Mouse (Mus musculus) neural tube, embryonic 15.5 days (tissue): ENCODE results near the gene Rinl. TPM values are rescaled to one million over a fixed set of nuclear protein-coding genes. Genes with fewer than 3 reads are reported as not detected.
A peak's percentile ranks its signal among the peaks of the same experiment; 100 is the strongest.

Experiments used
- ATAC-seq: fragments of 200-750 bp; cut with Nextera tagmentation; 2 replicates; pipeline ENCODE4 v1.8.0; 2017; ENCODE audit warnings: mild to moderate bottlenecking, moderate TSS enrichment, moderate library complexity; ENCODE audit not compliant: low FRiP score
- H3K27ac ChIP-seq: fragments of 300-500 bp; sonication (generic); replicated peaks from 2 replicates; pipeline ENCODE4 v1.5.1; 2015; ENCODE audit warnings: mild to moderate bottlenecking, inconsistent platforms
- H3K27me3 ChIP-seq: fragments of 300-500 bp; sonication (generic); replicated peaks from 2 replicates; pipeline ENCODE4 v1.6.1; 2015; ENCODE audit warnings: inconsistent platforms
- H3K36me3 ChIP-seq: fragments of 300-500 bp; sonication (generic); 2 replicates; pipeline ENCODE4 v1.6.1; 2015; ENCODE audit warnings: inconsistent platforms
- H3K4me1 ChIP-seq: fragments of 300-500 bp; sonication (generic); 2 replicates; pipeline ENCODE4 v1.6.1; 2015; ENCODE audit warnings: inconsistent platforms
- H3K4me2 ChIP-seq: fragments of 300-500 bp; sonication (generic); 2 replicates; pipeline ENCODE4 v1.6.1; 2015; ENCODE audit warnings: inconsistent platforms, mild to moderate bottlenecking, moderate library complexity
- H3K4me3 ChIP-seq: fragments of 300-500 bp; sonication (generic); replicated peaks from 2 replicates; pipeline ENCODE4 v1.5.1; 2015; ENCODE audit warnings: mild to moderate bottlenecking, inconsistent platforms
- H3K9ac ChIP-seq: fragments of 300-500 bp; sonication (generic); replicated peaks from 2 replicates; pipeline ENCODE4 v1.6.1; 2015; ENCODE audit warnings: mild to moderate bottlenecking, inconsistent platforms
- H3K9me3 ChIP-seq: fragments of 300-500 bp; sonication (generic); replicated peaks from 2 replicates; pipeline ENCODE4 v1.6.1; 2016; ENCODE audit warnings: inconsistent platforms
- whole genome bisulfite sequencing: fragments of 180-500 bp; shearing (Covaris S2); methylation state at CpG from one replicate; pipeline ENCODE4 v1.1.7; 2015; ENCODE audit warnings: mixed read lengths; 5-methylcytosine and 5-hydroxymethylcytosine counted together
- polyA plus RNA-seq: library from polyadenylated mRNA; unstranded; fragments of >200 nt; fragmentation: Nextera tagmentation; extraction: Ambion mirVana; gene quantifications from 2 replicates; pipeline ENCODE4 v1.2.1, GENCODE M21; 2015

Rinl gene
- polyA plus RNA-seq: 2.9 and 7.0 TPM in 2 replicates

DNA sequence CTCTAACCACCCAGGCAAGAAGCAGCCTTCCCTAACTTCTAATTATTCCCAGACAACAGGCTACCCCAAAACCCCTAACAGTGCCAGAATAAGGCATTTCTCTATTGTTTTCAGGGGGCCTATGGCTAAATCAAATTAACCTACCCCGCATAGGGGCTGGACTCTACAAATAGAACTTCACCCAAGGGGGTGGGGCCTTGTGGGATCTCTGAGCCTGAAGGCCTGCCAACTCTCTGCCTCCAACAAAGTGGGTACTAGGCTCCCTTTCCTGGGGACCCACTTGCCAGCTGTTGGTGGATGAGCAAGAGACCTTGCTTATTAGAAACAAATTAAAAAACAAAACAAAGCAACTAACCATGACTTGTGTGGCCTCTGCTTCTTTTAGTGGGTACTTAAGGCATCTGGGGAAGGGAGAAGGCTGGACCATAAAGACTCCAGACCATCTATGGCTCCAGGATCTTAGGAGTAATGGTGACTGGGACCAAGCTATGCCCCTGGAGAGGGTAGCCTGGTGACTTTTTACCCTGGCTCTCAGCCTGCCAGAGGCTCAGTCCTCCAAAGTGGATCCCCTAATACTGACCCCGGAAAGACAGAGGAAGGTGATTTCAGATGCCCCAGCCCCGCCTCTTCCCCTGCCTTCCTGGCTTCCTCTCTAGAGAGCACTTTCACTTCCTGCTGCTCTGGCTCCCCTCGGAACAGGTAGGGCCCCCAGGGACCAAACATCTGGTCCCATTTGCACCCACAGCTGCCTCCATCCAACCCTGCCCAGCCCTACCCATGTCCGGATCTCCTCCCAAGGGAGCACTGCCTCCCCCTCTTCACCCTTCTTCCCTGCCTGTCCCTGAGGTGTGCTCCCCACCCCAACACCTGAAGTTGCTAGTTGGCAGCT, at the start of gene Rinl:
Gene Rinl, plus strand, starts transcription at position 663 of the 889 bp plus-strand sequence.
- WGBS: 71% methylated on average over 5 of the region's 5 CpGs
- no peak for ATAC-seq
- no peaks in the 10 kb centered on the region for H3K4me1 ChIP-seq

GRCm38 (mm10) chr7:28739829-28740228, 48.9 kb upstream of the Rinl start:
- Histone ChIP-seq H3K4me2 (no peak overlapping the region), H3K36me3 (peaks cover 26% of the 10 kb centered on the region), H3K4me3 (no peak overlapping the region), H3K27ac (no peak overlapping the region), H3K4me1 (peaks cover 26% of the 10 kb centered on the region), H3K9ac (no peak overlapping the region), H3K27me3 (no peaks in the 10 kb centered on the region), H3K9me3 (no peaks in the 10 kb centered on the region)
- 94% methylated on average over 21 of the region's 21 CpGs for WGBS
- ATAC-seq: no peak

More for the DNA sequence above, at the start of gene Rinl:
- Histone ChIP-seq H3K4me3 (no peak within 1 kb of the TSS), H3K4me2 (no peak within 1 kb of the TSS), H3K27me3 (no peaks in the 10 kb centered on the region), H3K9ac (no peak within 1 kb of the TSS), H3K9me3 (no peaks in the 10 kb centered on the region), H3K36me3 (peaks cover 32% of the 10 kb centered on the region), H3K27ac (no peak within 1 kb of the TSS)

DNA sequence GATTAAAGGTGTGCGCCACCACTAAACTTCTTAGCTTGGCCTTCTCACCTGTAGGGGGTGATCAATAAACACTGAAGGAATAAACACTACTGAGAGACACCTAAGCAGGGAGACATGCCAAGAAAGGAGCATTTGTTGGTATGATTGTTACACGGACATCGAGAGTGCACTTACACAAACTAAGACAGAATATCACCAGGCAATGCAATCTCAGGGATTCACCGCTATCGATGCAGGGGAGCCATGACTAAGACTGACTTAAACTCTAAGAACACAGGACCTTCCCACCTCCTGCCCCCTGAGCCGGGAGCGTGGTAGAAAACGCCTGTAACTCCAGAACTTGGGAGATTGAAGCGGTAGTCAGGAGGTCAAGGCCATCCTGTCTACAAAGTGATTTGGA, 47.8 kb upstream of the Rinl start:
- Histone ChIP-seq H3K9ac (peak overlapping the region; percentile 74), H3K4me1 (peaks cover 26% of the 10 kb centered on the region), H3K27me3 (no peaks in the 10 kb centered on the region), H3K27ac (peak overlapping the region; percentile 95), H3K9me3 (no peaks in the 10 kb centered on the region), H3K36me3 (peaks cover 32% of the 10 kb centered on the region), H3K4me3 (peak overlapping the region; percentile 91), H3K4me2 (peak overlapping the region; percentile 89)
- ATAC-seq: no peak
- WGBS: 45% methylated on average over 9 of the region's 9 CpGs

- Histone ChIP-seq H3K36me3 (peaks cover 32% of the 10 kb centered on the region), H3K4me3 (peak overlapping the region; percentile 91), H3K27ac (peak overlapping the region; percentile 95), H3K27me3 (no peaks in the 10 kb centered on the region), H3K4me1 (peaks cover 26% of the 10 kb centered on the region), H3K4me2 (peak overlapping the region; percentile 89), H3K9ac (peak overlapping the region; percentile 74), H3K9me3 (no peaks in the 10 kb centered on the region)
- 3% methylated on average over 13 of the region's 13 CpGs for WGBS
- ATAC-seq: peak; percentile 21
Observed at GRCm38 (mm10) chr7:28741368-28741708, 47.4 kb upstream of the Rinl start.

- H3K4me3 ChIP-seq: peak within 1 kb of the TSS; percentile 91
- ATAC-seq: peak; percentile 99
- H3K4me2 ChIP-seq: peak within 1 kb of the TSS; percentile 89
- peak within 1 kb of the TSS; percentile 79 for H3K9ac ChIP-seq
- no peaks in the 10 kb centered on the region for H3K27me3 ChIP-seq
- H3K9me3 ChIP-seq: no peaks in the 10 kb centered on the region
- H3K36me3 ChIP-seq: peaks cover 32% of the 10 kb centered on the region
- peaks cover 26% of the 10 kb centered on the region for H3K4me1 ChIP-seq
- WGBS: under 1% methylated on average over 39 of the region's 39 CpGs
- peak within 1 kb of the TSS; percentile 95 for H3K27ac ChIP-seq
Observed at GRCm38 (mm10) chr7:28741709-28742438, 46.9 kb upstream of the Rinl start, which contains the start of the genes Mrps12 and Sars2. Gene Mrps12, minus strand, starts transcription at chr7:28741820. Gene Sars2, plus strand, starts transcription at chr7:28741992.

GRCm38 (mm10) chr7:28749935-28750334, 38.8 kb upstream of the Rinl start:
- Histone ChIP-seq H3K4me2 (no peak overlapping the region), H3K27ac (no peak overlapping the region), H3K36me3 (peaks cover 14% of the 10 kb centered on the region), H3K27me3 (no peaks in the 10 kb centered on the region), H3K4me1 (no peaks in the 10 kb centered on the region), H3K4me3 (no peak overlapping the region), H3K9me3 (no peaks in the 10 kb centered on the region), H3K9ac (no peak overlapping the region)
- 96% methylated on average over 7 of the region's 7 CpGs for WGBS
- no peak for ATAC-seq

DNA sequence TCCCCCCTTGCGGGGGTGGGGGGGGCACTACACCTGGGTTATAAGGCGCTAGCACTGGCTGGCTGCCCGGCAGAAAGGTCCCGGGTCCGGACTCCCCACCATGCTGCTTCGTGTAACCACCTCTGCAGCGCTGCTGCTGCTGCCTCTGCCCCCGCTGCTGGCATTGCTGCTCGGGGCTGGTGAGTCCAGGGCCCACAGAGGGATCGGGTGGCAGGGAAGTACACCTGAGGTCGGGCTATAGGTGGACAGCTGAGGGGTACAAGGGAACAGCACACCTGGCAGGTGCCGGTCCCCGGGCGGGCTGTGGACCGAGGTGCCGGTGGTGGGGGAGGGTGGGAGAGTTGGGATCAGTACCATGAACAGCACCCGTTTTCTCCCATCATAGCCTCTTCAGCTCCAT, 32.7 kb upstream of the Rinl start, which contains the start of gene Ccer2:
Gene Ccer2, plus strand, starts transcription at position 96 of the 400 bp plus-strand sequence.
- WGBS: 5% methylated on average over 17 of the region's 17 CpGs
- H3K4me3 ChIP-seq: peak within 1 kb of the TSS; percentile 20
- H3K27ac ChIP-seq: no peak within 1 kb of the TSS
- H3K27me3 ChIP-seq: peaks cover 16% of the 10 kb centered on the region
- no peaks in the 10 kb centered on the region for H3K9me3 ChIP-seq
- H3K36me3 ChIP-seq: peaks cover 32% of the 10 kb centered on the region
- peak within 1 kb of the TSS; percentile 54 for H3K4me2 ChIP-seq
- no peak for ATAC-seq
- H3K4me1 ChIP-seq: peaks cover 9% of the 10 kb centered on the region
- peak within 1 kb of the TSS; percentile 24; the same call in 1 of the 2 replicates for H3K9ac ChIP-seq

DNA sequence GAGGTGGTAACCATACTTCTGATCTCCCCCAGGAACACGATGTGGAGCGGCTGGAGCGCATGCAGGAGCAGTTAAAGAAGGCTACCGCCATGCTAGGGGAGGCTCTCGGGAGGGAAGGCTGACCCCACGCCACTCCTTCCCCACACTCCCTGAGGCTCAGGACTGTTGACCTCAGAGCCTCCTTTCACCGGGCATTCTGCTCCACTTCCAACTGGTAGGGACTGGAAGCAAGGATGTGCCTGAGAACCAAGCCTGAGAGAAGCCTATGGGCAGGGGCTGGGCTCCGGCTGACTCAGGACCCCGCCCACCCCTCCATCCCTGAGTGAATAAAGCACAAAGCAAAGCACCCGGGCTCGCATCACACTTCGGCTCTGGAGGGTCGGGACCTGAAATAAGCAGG, 30.1 kb upstream of the Rinl start:
- WGBS: 81% methylated on average over 13 of the region's 13 CpGs
- H3K36me3 ChIP-seq: peaks cover 46% of the 10 kb centered on the region
- H3K4me3 ChIP-seq: no peak overlapping the region
- no peak overlapping the region for H3K9ac ChIP-seq
- H3K4me2 ChIP-seq: no peak overlapping the region
- ATAC-seq: no peak
- H3K9me3 ChIP-seq: no peaks in the 10 kb centered on the region
- H3K27me3 ChIP-seq: peaks cover 16% of the 10 kb centered on the region
- H3K4me1 ChIP-seq: peaks cover 9% of the 10 kb centered on the region
- H3K27ac ChIP-seq: no peak overlapping the region

DNA sequence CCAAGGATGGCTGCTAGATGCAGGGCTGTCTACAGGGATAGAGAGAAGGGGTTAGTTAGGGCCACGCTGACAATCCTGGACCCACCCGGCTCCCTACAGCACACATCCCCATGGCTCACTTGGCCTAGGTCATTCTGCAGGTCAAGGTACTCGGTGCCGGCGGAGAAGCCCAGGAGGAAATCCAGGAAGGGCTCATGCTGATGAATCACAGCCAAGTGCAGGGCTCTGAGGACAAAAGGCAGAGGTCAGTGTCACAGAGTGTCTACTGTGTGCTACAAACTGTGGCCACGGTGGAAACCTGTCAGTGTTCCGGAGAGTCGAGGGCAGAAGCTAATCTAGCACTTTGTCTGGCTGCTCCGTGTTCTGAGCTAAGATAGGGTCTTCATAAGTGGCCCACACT, 26.9 kb upstream of the Rinl start:
- Histone ChIP-seq H3K4me3 (no peak overlapping the region), H3K9ac (no peak overlapping the region), H3K9me3 (no peaks in the 10 kb centered on the region), H3K36me3 (peaks cover 46% of the 10 kb centered on the region), H3K27me3 (peaks cover under 1% of the 10 kb centered on the region; the same call in 1 of the 2 replicates), H3K27ac (no peak overlapping the region), H3K4me2 (no peak overlapping the region), H3K4me1 (peaks cover 16% of the 10 kb centered on the region)
- 93% methylated on average over 9 of the region's 9 CpGs for WGBS
- no peak for ATAC-seq

GRCm38 (mm10) chr7:28765211-28765610, 23.6 kb upstream of the Rinl start:
- WGBS: 88% methylated on average over 6 of the region's 6 CpGs
- no peaks in the 10 kb centered on the region for H3K27me3 ChIP-seq
- peaks cover 39% of the 10 kb centered on the region for H3K4me1 ChIP-seq
- peaks cover 27% of the 10 kb centered on the region for H3K36me3 ChIP-seq
- H3K9ac ChIP-seq: 0 out of 2 replicates have a peak overlapping the region, but pooled peaks have one; percentile 66
- H3K9me3 ChIP-seq: no peaks in the 10 kb centered on the region
- no peak for ATAC-seq
- H3K27ac ChIP-seq: no peak overlapping the region
- peak overlapping the region; percentile 70 for H3K4me2 ChIP-seq
- H3K4me3 ChIP-seq: peak overlapping the region; percentile 69

GRCm38 (mm10) chr7:28766173-28766879, 22.4 kb upstream of the Rinl start, which contains the start of gene Sirt2:
Gene Sirt2, plus strand, starts transcription at chr7:28766735.
- Histone ChIP-seq H3K4me2 (peak within 1 kb of the TSS; percentile 70), H3K36me3 (peaks cover 16% of the 10 kb centered on the region), H3K9me3 (no peaks in the 10 kb centered on the region), H3K4me1 (peaks cover 39% of the 10 kb centered on the region), H3K9ac (peak within 1 kb of the TSS; percentile 68), H3K27me3 (no peaks in the 10 kb centered on the region), H3K4me3 (peak within 1 kb of the TSS; percentile 69), H3K27ac (peak within 1 kb of the TSS; percentile 58; the same call in 1 of the 2 replicates)
- WGBS: 0% methylated on average over 45 of the region's 45 CpGs
- peak; percentile 97 for ATAC-seq
